Mouse (Mus musculus) cerebellum, adult 2 months (tissue): ENCODE measurements at regions not wholly inside any gene's neighbourhood (a gene's known extent, or its start where the extent isn't known, plus 50 kb on each side); places are given as distances from the start of the nearest gene placed in this dataset.

Source experiments
- CTCF ChIP-seq: fragments of 200-500 bp; IDR thresholded peaks from 2 replicates; pipeline ENCODE4 v1.5.1; 2011; ENCODE audit warnings: low read depth, mild to moderate bottlenecking, control low read depth, low read length, moderate library complexity, borderline replicate concordance; ENCODE audit not compliant: insufficient read depth
- POLR2A ChIP-seq: fragments of 200-500 bp; IDR thresholded peaks from 2 replicates; pipeline ENCODE4 v1.6.1; 2011; ENCODE audit warnings: low read length, control low read depth, borderline replicate concordance; ENCODE audit not compliant: insufficient read depth

- TF ChIP-seq CTCF, result no peak
- no peak for TF ChIP-seq POLR2A
These were observed 233.4 kb downstream of the Rplp1 start for GRCm38 (mm10) chr9:61680911-61681311.
